Mouse (Mus musculus): ENCODE measurements at regions not wholly inside any gene's neighbourhood (a gene's known extent, or its start where the extent isn't known, plus 50 kb on each side); places are given as distances from the start of the nearest gene placed in this dataset.

GRCm38 (mm10) chr15:97499821-97500385 lies 205.7 kb downstream of the Rpap3 start:
- DNase-seq: no peak

GRCm38 (mm10) chr15:97499240-97499639 lies 206.4 kb downstream of the Rpap3 start:
- no peak for DNase-seq

- no peak for DNase-seq
Measured at GRCm38 (mm10) chr15:97498375-97498774, 207.2 kb downstream of the Rpap3 start.

GRCm38 (mm10) chr15:97496026-97496425 lies 209.6 kb downstream of the Rpap3 start:
- no peak for DNase-seq

GRCm38 (mm10) chr15:97493340-97493739 lies 212.3 kb downstream of the Rpap3 start:
- DNase-seq: no peak

GRCm38 (mm10) chr15:97491796-97492195 lies 213.8 kb downstream of the Rpap3 start:
- DNase-seq: no peak

- DNase-seq: no peak
Measured at GRCm38 (mm10) chr15:97487425-97487824, 218.2 kb downstream of the Rpap3 start.

- DNase-seq: no peak
Measured at GRCm38 (mm10) chr15:97471986-97472779, 225.1 kb upstream of the Amigo2 start.

- no peak for DNase-seq
Measured at GRCm38 (mm10) chr15:97471476-97471875, 224.4 kb upstream of the Amigo2 start.

- no peak for DNase-seq
Measured at GRCm38 (mm10) chr15:97469684-97470344, 222.7 kb upstream of the Amigo2 start.

- DNase-seq: no peak
Measured at GRCm38 (mm10) chr15:97468732-97469683, 221.9 kb upstream of the Amigo2 start.

- DNase-seq: no peak
Measured at GRCm38 (mm10) chr15:97467781-97468485, 220.8 kb upstream of the Amigo2 start.

GRCm38 (mm10) chr15:97466906-97467465 lies 219.9 kb upstream of the Amigo2 start:
- no peak for DNase-seq

GRCm38 (mm10) chr15:97466110-97466509 lies 219.0 kb upstream of the Amigo2 start:
- DNase-seq: no peak

- DNase-seq: no peak
Measured at GRCm38 (mm10) chr15:97465366-97465765, 218.3 kb upstream of the Amigo2 start.

- no peak for DNase-seq
Measured at GRCm38 (mm10) chr15:97464737-97465136, 217.7 kb upstream of the Amigo2 start.

- DNase-seq: no peak
Measured at GRCm38 (mm10) chr15:97462587-97462986, 215.5 kb upstream of the Amigo2 start.

GRCm38 (mm10) chr15:97462006-97462405 lies 214.9 kb upstream of the Amigo2 start:
- DNase-seq: no peak

GRCm38 (mm10) chr15:97461060-97461459 lies 214.0 kb upstream of the Amigo2 start:
- no peak for DNase-seq

GRCm38 (mm10) chr15:97460360-97460719 lies 213.3 kb upstream of the Amigo2 start:
- no peak for DNase-seq

GRCm38 (mm10) chr15:97459606-97460359 lies 212.7 kb upstream of the Amigo2 start:
- DNase-seq: no peak

Data from cerebellum, adult 18-20 months (tissue).